Mouse (Mus musculus): Measurements from ENCODE around the gene P3h2. TPM values are rescaled to one million over a fixed set of nuclear protein-coding genes. Genes with fewer than 3 reads are reported as not detected.
A peak's percentile ranks its signal among the peaks of the same experiment; 100 is the strongest.

The P3h2 gene
- polyA plus RNA-seq, 1 experiment from 2014 or later, result 16.5 TPM

GRCm38 (mm10) chr16:25954614-25955013, 151.0 kb downstream of the P3h2 start:
- Histone ChIP-seq H3K4me2 (no peak overlapping the region), H3K4me1 (replicated peaks) (no peaks in the 10 kb centered on the region), H3K27ac (ENCODE audit: poor library complexity, severe bottlenecking) (no peak overlapping the region), H3K9ac (no peak overlapping the region), H3K27me3 (replicated peaks) (no peaks in the 10 kb centered on the region; the same call in 1 of the 2 replicates), H3K4me3 (no peak overlapping the region), H3K36me3 (peaks cover 10% of the 10 kb centered on the region), H3K9me3 (replicated peaks) (no peaks in the 10 kb centered on the region)
- 85% methylated on average over 3 of the region's 3 CpGs for WGBS
- ATAC-seq (ENCODE audit: insufficient number of reproducible peaks, low FRiP score), result no peak

GRCm38 (mm10) chr16:25953359-25953758, 152.2 kb downstream of the P3h2 start:
- H3K4me1 ChIP-seq (replicated peaks), result no peaks in the 10 kb centered on the region
- H3K4me2 ChIP-seq, result no peak overlapping the region
- H3K9ac ChIP-seq, result no peak overlapping the region
- no peak for ATAC-seq (ENCODE audit: insufficient number of reproducible peaks, low FRiP score)
- H3K36me3 ChIP-seq, result no peaks in the 10 kb centered on the region
- H3K27ac ChIP-seq (ENCODE audit: poor library complexity, severe bottlenecking), result no peak overlapping the region
- no peak overlapping the region for H3K4me3 ChIP-seq
- no peaks in the 10 kb centered on the region; the same call in 1 of the 2 replicates for H3K27me3 ChIP-seq (replicated peaks)
- 78% methylated on average over 5 of the region's 5 CpGs for WGBS
- H3K9me3 ChIP-seq (replicated peaks), result no peaks in the 10 kb centered on the region

DNA sequence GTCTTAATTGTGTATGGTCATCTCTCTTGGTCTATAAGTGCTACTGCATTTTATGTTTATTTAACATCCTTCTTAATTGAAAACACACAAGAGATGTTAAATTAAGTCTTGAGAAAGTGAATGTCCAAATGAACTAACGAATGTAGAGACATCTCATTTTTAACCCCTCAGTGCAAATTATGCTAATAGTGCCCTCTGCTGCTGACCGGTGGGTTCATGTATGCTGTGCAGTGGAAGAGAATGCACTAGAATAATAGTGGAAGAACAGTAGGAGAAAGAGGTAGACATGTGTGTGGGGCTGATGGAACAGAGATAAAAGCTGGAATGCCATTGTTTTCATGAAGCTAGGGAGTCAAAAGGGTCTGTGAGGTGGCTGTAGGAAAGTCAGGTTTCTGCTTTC, 153.6 kb downstream of the P3h2 start:
- Histone ChIP-seq H3K4me2 (no peak overlapping the region), H3K27me3 (replicated peaks) (peaks cover 6% of the 10 kb centered on the region; the same call in 1 of the 2 replicates), H3K4me3 (no peak overlapping the region), H3K36me3 (no peaks in the 10 kb centered on the region), H3K4me1 (replicated peaks) (no peaks in the 10 kb centered on the region), H3K27ac (ENCODE audit: poor library complexity, severe bottlenecking) (no peak overlapping the region), H3K9me3 (replicated peaks) (no peaks in the 10 kb centered on the region), H3K9ac (no peak overlapping the region)
- no peak for ATAC-seq (ENCODE audit: insufficient number of reproducible peaks, low FRiP score)
- WGBS, result 68% methylated on average over 2 of the region's 2 CpGs

DNA sequence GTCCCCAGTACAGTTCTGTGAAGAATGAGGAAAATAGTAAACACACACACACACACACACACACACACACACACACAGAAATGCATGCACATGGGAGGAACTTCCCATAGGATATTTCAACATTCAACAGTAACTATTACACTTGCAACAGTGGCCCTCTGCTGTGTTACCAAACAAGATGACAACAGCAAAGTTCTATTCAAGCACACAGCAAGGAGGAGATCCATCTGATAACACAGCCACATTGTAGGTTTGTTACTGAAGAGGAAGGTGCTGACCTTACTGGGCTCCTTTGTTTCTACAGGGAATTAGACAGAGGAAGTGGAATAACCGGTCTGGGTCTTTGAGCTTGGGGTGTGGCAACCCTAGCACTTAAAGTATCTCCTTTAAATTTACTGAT, 157.5 kb downstream of the P3h2 start:
- Histone ChIP-seq H3K4me1 (replicated peaks) (peaks cover 12% of the 10 kb centered on the region), H3K9ac (no peak overlapping the region), H3K4me2 (no peak overlapping the region), H3K27me3 (replicated peaks) (peaks cover 6% of the 10 kb centered on the region; the same call in 1 of the 2 replicates), H3K4me3 (no peak overlapping the region), H3K27ac (ENCODE audit: poor library complexity, severe bottlenecking) (no peak overlapping the region), H3K9me3 (replicated peaks) (no peaks in the 10 kb centered on the region), H3K36me3 (no peaks in the 10 kb centered on the region)
- no peak for ATAC-seq (ENCODE audit: insufficient number of reproducible peaks, low FRiP score)
- WGBS, result 62% methylated on average over 1 of the region's 1 CpGs

DNA sequence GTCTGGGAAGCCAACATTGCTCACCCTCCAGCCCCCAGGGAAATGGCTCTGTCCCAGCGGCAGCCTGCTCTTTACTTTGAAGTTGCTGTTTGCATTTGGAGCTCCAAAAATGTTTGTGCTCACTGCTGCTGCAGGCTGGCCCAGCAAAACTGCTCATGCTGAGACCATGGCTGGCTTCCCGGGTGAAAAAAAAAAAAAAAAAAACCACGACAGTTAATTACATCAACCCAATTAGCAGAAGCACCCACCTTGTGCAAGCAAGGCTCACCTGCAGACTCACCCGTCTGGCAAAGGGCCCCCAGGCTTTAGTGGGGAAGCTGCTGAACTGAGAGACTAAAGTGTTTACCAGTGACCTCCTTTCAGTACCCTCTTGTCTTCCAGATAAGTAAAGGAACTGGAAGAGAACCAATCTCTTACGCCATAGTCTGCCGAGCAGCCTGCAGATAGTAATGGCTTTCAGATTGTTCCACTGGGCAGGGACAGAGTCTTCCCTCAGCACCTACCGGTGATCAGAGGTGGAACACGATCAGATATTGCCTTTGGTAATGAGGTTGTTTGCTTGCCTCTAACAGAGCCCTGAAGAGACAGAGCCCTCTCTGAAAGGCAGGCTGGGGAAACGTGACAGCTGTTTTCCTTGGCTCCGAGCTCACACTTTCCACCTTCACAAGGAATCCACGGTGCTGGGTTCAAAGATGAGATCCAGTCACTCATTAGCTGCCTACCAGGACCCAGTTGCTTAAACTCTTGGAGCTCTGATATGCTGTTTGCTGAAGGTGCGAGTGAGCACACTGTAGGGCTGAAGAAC, 160.2 kb downstream of the P3h2 start:
- H3K27me3 ChIP-seq (replicated peaks), result peaks cover 6% of the 10 kb centered on the region; the same call in 1 of the 2 replicates
- H3K4me2 ChIP-seq, result peak overlapping the region; percentile 27
- no peak overlapping the region for H3K27ac ChIP-seq (ENCODE audit: poor library complexity, severe bottlenecking)
- H3K4me1 ChIP-seq (replicated peaks), result peaks cover 24% of the 10 kb centered on the region
- WGBS, result 12% methylated on average over 12 of the region's 12 CpGs
- H3K36me3 ChIP-seq, result no peaks in the 10 kb centered on the region
- no peak overlapping the region for H3K4me3 ChIP-seq
- H3K9me3 ChIP-seq (replicated peaks), result 0 out of 2 replicates have a peak, but pooled peaks cover 3% of the 10 kb centered on the region
- H3K9ac ChIP-seq, result no peak overlapping the region
- no peak; the same call in 1 of the 2 replicates for ATAC-seq (ENCODE audit: insufficient number of reproducible peaks, low FRiP score)

DNA sequence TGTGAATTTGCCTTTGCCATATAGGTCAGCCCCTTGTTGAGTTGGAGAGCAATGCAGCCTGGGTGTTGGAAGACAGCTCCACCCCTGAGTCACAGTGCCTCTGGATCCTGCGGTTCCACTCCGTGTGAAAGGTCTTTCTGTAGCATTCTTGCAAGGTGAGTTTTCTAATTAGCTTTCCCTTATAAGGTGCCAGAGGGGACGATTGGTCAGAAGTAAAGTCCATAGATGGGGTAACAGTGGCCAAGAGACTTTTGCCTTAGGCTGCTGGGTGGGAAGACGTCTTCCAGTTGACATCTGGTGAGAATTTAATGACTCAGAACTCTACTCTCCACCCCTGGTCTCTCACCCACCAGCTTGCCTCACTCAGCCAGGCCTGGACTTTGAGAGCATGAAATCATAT, 163.3 kb downstream of the P3h2 start:
- Histone ChIP-seq H3K4me1 (replicated peaks) (peaks cover 24% of the 10 kb centered on the region), H3K36me3 (no peaks in the 10 kb centered on the region), H3K9ac (no peak overlapping the region), H3K4me3 (no peak overlapping the region), H3K4me2 (no peak overlapping the region), H3K9me3 (replicated peaks) (0 out of 2 replicates have a peak, but pooled peaks cover 5% of the 10 kb centered on the region), H3K27ac (ENCODE audit: poor library complexity, severe bottlenecking) (no peak overlapping the region; the same call in 1 of the 2 replicates), H3K27me3 (replicated peaks) (no peaks in the 10 kb centered on the region)
- no peak for ATAC-seq (ENCODE audit: insufficient number of reproducible peaks, low FRiP score)
- WGBS, result 64% methylated on average over 4 of the region's 4 CpGs

DNA sequence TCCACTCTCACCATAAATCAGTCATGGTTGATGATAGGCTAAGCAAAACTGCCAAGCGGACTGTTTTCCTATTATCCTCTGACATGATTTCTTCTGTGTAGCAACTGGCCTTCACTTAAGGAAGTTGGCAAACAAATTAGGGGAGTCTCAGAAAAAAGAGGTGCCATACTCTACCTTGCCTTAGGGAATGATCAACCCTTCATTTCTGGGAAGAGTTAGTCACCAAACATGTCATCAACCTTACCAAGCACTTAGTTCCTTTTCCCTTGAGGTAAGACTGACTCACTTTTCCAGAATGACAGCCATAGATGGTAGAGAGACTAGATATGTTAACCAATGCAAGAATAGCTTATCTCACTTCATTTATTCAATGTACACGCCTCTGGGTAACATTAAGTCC, 171.4 kb downstream of the P3h2 start:
- Histone ChIP-seq H3K9me3 (replicated peaks) (0 out of 2 replicates have a peak, but pooled peaks cover 3% of the 10 kb centered on the region), H3K36me3 (no peaks in the 10 kb centered on the region), H3K4me2 (no peak overlapping the region), H3K27ac (ENCODE audit: poor library complexity, severe bottlenecking) (no peak overlapping the region), H3K27me3 (replicated peaks) (no peaks in the 10 kb centered on the region), H3K4me3 (no peak overlapping the region), H3K4me1 (replicated peaks) (no peaks in the 10 kb centered on the region), H3K9ac (no peak overlapping the region)
- ATAC-seq (ENCODE audit: insufficient number of reproducible peaks, low FRiP score), result no peak
- WGBS, result 70% methylated on average over 2 of the region's 2 CpGs

DNA sequence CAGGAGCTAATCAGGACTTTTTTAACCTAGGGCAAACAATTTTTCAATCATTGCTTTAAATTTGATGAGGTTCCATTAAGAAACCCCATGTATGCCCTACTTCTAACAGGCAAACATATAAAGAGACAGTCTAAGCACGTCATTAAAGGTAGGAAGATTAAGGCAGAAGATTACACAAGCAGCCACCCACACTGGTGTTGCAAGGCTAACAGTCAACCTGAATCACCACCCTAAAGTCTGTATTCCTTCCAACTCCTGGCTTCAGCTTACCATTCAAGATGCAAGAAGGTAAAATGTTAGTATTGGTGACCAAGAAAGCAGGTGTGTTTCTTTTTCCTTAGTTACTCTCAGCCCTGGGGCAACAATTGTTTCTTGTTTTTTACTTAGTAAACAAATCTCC, 193.4 kb downstream of the P3h2 start:
- 67% methylated on average over 1 of the region's 1 CpGs for WGBS
- Histone ChIP-seq H3K27ac (ENCODE audit: poor library complexity, severe bottlenecking) (no peak overlapping the region), H3K4me2 (no peak overlapping the region), H3K36me3 (no peaks in the 10 kb centered on the region), H3K9ac (no peak overlapping the region), H3K27me3 (replicated peaks) (no peaks in the 10 kb centered on the region), H3K9me3 (replicated peaks) (peaks cover 5% of the 10 kb centered on the region; the same call in 1 of the 2 replicates), H3K4me3 (no peak overlapping the region), H3K4me1 (replicated peaks) (no peaks in the 10 kb centered on the region)
- ATAC-seq (ENCODE audit: insufficient number of reproducible peaks, low FRiP score), result no peak
